Comparison of ENCODE assay signal across 8 mouse cellular contexts in genomic region chr11:101700446-101700845, GRCm38 (mm10). TPM values are rescaled to one million over a fixed set of nuclear protein-coding genes. Genes with fewer than 3 reads are reported as not detected.
DNase-seq lines count a peak whose midpoint lies in the region; ATAC-seq lines count a peak whose summit lies in the region.

No protein-coding gene starts in this region.

- no peak overlapping the region for H3K27ac ChIP-seq in neural tube, embryonic 12.5 days
- H3K27ac ChIP-seq in neural tube, embryonic 15.5 days (replicated peaks): no peak overlapping the region
- H3K27ac ChIP-seq in midbrain, embryonic 14.5 days (replicated peaks; ENCODE audit: low read depth, low read length): no peak overlapping the region

- H3K4me2 ChIP-seq in neural tube, embryonic 12.5 days (replicated peaks): 0 out of 2 replicates have a peak overlapping the region, but pooled peaks have one; percentile 7
- no peak overlapping the region for H3K4me2 ChIP-seq in neural tube, embryonic 15.5 days
- no peak overlapping the region for H3K4me2 ChIP-seq in midbrain, embryonic 14.5 days (ENCODE audit: low read length)

- no peaks in the 10 kb centered on the region for H3K27me3 ChIP-seq in neural tube, embryonic 12.5 days (replicated peaks)
- no peaks in the 10 kb centered on the region for H3K27me3 ChIP-seq in neural tube, embryonic 15.5 days (replicated peaks)
- no peaks in the 10 kb centered on the region for H3K27me3 ChIP-seq in midbrain, embryonic 14.5 days (ENCODE audit: control insufficient read depth, insufficient read depth, low read length)

- H3K36me3 ChIP-seq in neural tube, embryonic 12.5 days: no peaks in the 10 kb centered on the region
- no peaks in the 10 kb centered on the region for H3K36me3 ChIP-seq in neural tube, embryonic 15.5 days
- no peaks in the 10 kb centered on the region for H3K36me3 ChIP-seq in midbrain, embryonic 14.5 days (ENCODE audit: control insufficient read depth, insufficient read depth, low read length)

- no peak overlapping the region for H3K9ac ChIP-seq in neural tube, embryonic 12.5 days
- H3K9ac ChIP-seq in neural tube, embryonic 15.5 days (replicated peaks): no peak overlapping the region
- no peak overlapping the region for H3K9ac ChIP-seq in midbrain, embryonic 14.5 days (replicated peaks; ENCODE audit: low read length)

- peak; percentile 57 to 69 for DNase-seq in adrenal gland, adult (ENCODE audit: inconsistent age in 2 of 2, low spot score in 1 of 2)
- no peak for DNase-seq in adrenal gland, postnatal 25 days
- peak; percentile 78 for DNase-seq in gastrocnemius, postnatal 25 days
- peak; percentile 63 for DNase-seq in layer of hippocampus, adult 9-11 months
- DNase-seq in telencephalon, adult 2 months (ENCODE audit: low read depth, low spot score): peak; percentile 46
- no peak for DNase-seq in midbrain, embryonic 14.5 days

- no peak overlapping the region for H3K4me3 ChIP-seq in neural tube, embryonic 12.5 days
- H3K4me3 ChIP-seq in neural tube, embryonic 15.5 days (replicated peaks): no peak overlapping the region
- H3K4me3 ChIP-seq in midbrain, embryonic 14.5 days (replicated peaks; ENCODE audit: low read depth, low read length): no peak overlapping the region

- 51% methylated on average over 12 of the region's 12 CpGs for WGBS in neural tube, embryonic 12.5 days
- WGBS in neural tube, embryonic 15.5 days: 40% methylated on average over 12 of the region's 12 CpGs
- 66% methylated on average over 12 of the region's 12 CpGs for WGBS in midbrain, embryonic 14.5 days

- ATAC-seq in neural tube, embryonic 12.5 days (ENCODE audit: low FRiP score, low read depth): no peak
- no peak for ATAC-seq in neural tube, embryonic 15.5 days (ENCODE audit: low FRiP score)
- no peak for ATAC-seq in midbrain, embryonic 14.5 days (ENCODE audit: low FRiP score, low TSS enrichment)

- H3K4me1 ChIP-seq in neural tube, embryonic 12.5 days: peaks cover 32% of the 10 kb centered on the region
- peaks cover 32% of the 10 kb centered on the region for H3K4me1 ChIP-seq in neural tube, embryonic 15.5 days
- H3K4me1 ChIP-seq in midbrain, embryonic 14.5 days (ENCODE audit: control insufficient read depth, insufficient read depth, low read length): peaks cover 12% of the 10 kb centered on the region; the same call in 1 of the 2 replicates

- H3K9me3 ChIP-seq in neural tube, embryonic 12.5 days: 0 out of 2 replicates have a peak, but pooled peaks cover 6% of the 10 kb centered on the region
- H3K9me3 ChIP-seq in neural tube, embryonic 15.5 days (replicated peaks): no peaks in the 10 kb centered on the region
- H3K9me3 ChIP-seq in midbrain, embryonic 14.5 days (ENCODE audit: control insufficient read depth, low read length): no peaks in the 10 kb centered on the region

RNA-seq across cellular contexts. Expression of gene Dhx8, which starts 32.3 kb away (rescaled TPM):
- 28.0 TPM in 2 replicates for total RNA-seq in adrenal gland, postnatal 25 days (2021)
- 40.0 and 43.2 TPM in 2 replicates for polyA plus RNA-seq in neural tube, embryonic 12.5 days (2016; fragmentation: Nextera tagmentation; extraction: Ambion mirVana)
- polyA plus RNA-seq in neural tube, embryonic 15.5 days (2015; fragmentation: Nextera tagmentation; extraction: Ambion mirVana): 28.7 and 29.9 TPM in 2 replicates
- total RNA-seq in gastrocnemius, postnatal 25 days (2021): 10 to 100 TPM; 12.4 TPM
- 29.2 and 35.4 TPM in 2 replicates for polyA plus RNA-seq in midbrain, embryonic 14.5 days (2014; fragmentation: Nextera tagmentation; extraction: Ambion mirVana)

RNA-seq across cellular contexts. Expression of gene Arl4d, which starts 35.1 kb away (rescaled TPM):
- total RNA-seq in adrenal gland, postnatal 25 days (2021): 5.9 and 8.9 TPM in 2 replicates
- polyA plus RNA-seq in neural tube, embryonic 12.5 days (2016; fragmentation: Nextera tagmentation; extraction: Ambion mirVana): 23.1 and 24.7 TPM in 2 replicates
- 8.1 and 9.1 TPM in 2 replicates for polyA plus RNA-seq in neural tube, embryonic 15.5 days (2015; fragmentation: Nextera tagmentation; extraction: Ambion mirVana)
- 1 to 10 TPM; 5.7 to 5.8 TPM for total RNA-seq in gastrocnemius, postnatal 25 days (2021)
- polyA plus RNA-seq in midbrain, embryonic 14.5 days (2014; fragmentation: Nextera tagmentation; extraction: Ambion mirVana): 3.9 and 4.5 TPM in 2 replicates

Comparison
In these comparisons a context has a peak if more than half of its experiments do, and no peak if none do; other contexts are left out.
1. DNase-seq: peak in adrenal gland, adult (2 of 2), gastrocnemius, postnatal 25 days (single experiment), layer of hippocampus, adult 9-11 months (single experiment) and telencephalon, adult 2 months (single experiment); none in adrenal gland, postnatal 25 days (single experiment) and midbrain, embryonic 14.5 days (single experiment).